20 mouse cellular contexts compared by ENCODE assay signal in genomic region chr19:58873536-58873935, GRCm38 (mm10).
"Had no signal": no experiment of that assay in that cellular context is flagged by ENCODE, and none has a peak within 500 bp of the region (broad histone marks: within the 10 kb centered on the region; RNA-seq: fewer than 3 reads in every experiment).

No protein-coding gene starts in this region.

- H3K36me3 ChIP-seq: heart, embryonic 13.5 days; heart, embryonic 15.5 days; hindbrain, embryonic 10.5 days; hindbrain, embryonic 12.5 days; intestine, embryonic 15.5 days; limb, embryonic 10.5 days; limb, embryonic 12.5 days; liver, embryonic 13.5 days had no signal

- DNase-seq: gastrocnemius, postnatal 14 days; gastrocnemius, postnatal 36 days; heart, adult 11 months; heart, adult 2 months; heart, postnatal 4 days; kidney, adult 18-20 months; kidney, adult 8-10 months; kidney, postnatal 10 days; kidney, postnatal 4 days; liver; liver, embryonic 13.5 days had no signal

- H3K27me3 ChIP-seq: heart, embryonic 13.5 days; heart, embryonic 15.5 days; hindbrain, embryonic 12.5 days; intestine, embryonic 15.5 days; limb, embryonic 12.5 days; liver, embryonic 13.5 days had no signal

- H3K4me3 ChIP-seq: heart, adult 2 months; heart, embryonic 13.5 days; heart, embryonic 15.5 days; hindbrain, embryonic 10.5 days; hindbrain, embryonic 12.5 days; intestine, embryonic 15.5 days; layer of hippocampus, adult 2 months; left cerebral cortex, adult 2 months; limb, embryonic 10.5 days; limb, embryonic 12.5 days; liver, embryonic 13.5 days had no signal
